Mouse (Mus musculus) thymus, adult 2 months (tissue): ENCODE data around the gene Pigo.

Experiments
- CTCF ChIP-seq: fragments of 200-500 bp; IDR thresholded peaks from 2 replicates; pipeline ENCODE4 v1.5.1; 2012; ENCODE audit warnings: mild to moderate bottlenecking, control low read depth, low read length, moderate library complexity, borderline replicate concordance; ENCODE audit not compliant: control insufficient read depth, poor library complexity, insufficient read depth; ENCODE audit errors: extremely low read depth
- POLR2A ChIP-seq: fragments of 200-500 bp; IDR thresholded peaks from 2 replicates; pipeline ENCODE4 v1.6.1; 2012; ENCODE audit warnings: mild to moderate bottlenecking, low read length, control low read depth, moderate library complexity; ENCODE audit not compliant: control insufficient read depth, poor library complexity, insufficient read depth; ENCODE audit errors: extremely low read depth

DNA sequence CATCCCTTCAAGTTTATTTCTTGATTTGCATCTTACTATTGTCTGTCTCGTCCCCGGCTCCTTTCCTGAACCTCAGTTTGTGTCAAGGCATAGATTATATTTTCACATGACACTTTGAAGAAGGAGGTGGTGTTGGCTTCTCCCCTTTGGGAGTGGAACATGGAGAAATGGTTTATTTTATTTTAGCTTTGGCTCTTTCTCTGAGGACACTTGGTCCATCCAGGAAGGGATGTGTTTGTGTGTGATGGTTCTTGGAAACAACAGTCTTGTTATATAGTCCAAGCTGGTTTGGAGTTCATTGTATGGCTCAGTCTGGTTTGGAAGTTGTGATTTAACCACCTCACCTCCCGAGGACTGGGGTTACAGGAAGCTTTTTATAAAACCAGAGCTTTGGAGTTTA lies 34.1 kb upstream of the Pigo start:
- TF ChIP-seq CTCF (no peak), POLR2A (no peak)
